Mouse (Mus musculus): ENCODE data around the gene Trip11.

The Trip11 gene

DNA sequence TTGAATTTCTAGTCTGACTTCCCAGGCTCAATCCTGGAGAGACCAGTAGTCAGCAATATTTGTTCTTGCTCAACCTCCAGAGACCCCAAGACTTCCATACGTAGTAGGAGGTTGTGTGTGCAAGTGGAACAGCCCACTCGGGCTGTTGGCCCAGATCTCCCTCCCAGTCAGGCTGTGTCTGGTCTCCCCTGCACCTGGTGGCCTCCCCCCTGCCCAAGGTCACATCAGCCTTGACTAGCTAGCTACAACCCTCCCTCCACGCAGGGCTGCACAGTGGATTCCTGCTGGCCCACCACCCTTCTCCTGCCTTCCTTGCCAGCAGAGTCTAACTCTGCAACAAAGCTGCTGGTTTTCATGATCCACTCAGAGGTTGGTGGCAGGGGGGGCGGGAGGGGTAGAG is 81.8 kb downstream of the Trip11 start:
- in situ Hi-C loops (cut with MboI, MseI), result no loop called here

DNA sequence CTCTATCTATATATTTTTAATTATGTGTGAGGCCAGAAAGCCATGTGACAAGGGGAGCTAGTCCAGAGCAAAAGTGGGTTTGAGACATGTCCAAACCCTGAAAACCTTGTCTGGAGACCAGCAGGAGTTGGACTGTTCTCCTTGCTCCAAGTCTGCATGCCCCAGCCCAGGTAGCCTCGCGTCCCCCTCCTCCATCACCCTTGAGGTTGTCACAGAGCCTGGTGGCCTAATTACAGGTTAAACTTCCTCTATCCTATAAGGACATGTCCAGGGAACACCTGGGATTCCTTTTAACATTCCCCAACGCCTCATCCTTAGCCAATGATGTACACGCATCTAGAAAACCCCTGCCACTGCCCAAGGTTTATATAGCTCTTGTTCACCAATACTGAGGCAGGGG is 89.9 kb downstream of the Trip11 start:
- in situ Hi-C loops (cut with MboI, MseI), result no loop called here

GRCm38 (mm10) chr12:101821596-101821995 is 91.5 kb downstream of the Trip11 start:
- in situ Hi-C loops (cut with MboI, MseI), result no loop called here

- in situ Hi-C loops (cut with MboI, MseI), result no loop called here
Observed at GRCm38 (mm10) chr12:101819570-101819969, 93.5 kb downstream of the Trip11 start.

GRCm38 (mm10) chr12:101818608-101819370 is 94.3 kb downstream of the Trip11 start, which contains the start of gene Fbln5:
Gene Fbln5 (minus strand): TSS chr12:101819055.
- in situ Hi-C loops (cut with MboI, MseI), result no loop called here

GRCm38 (mm10) chr12:101818246-101818607 is 94.8 kb downstream of the Trip11 start:
- in situ Hi-C loops (cut with MboI, MseI), result no loop called here

DNA sequence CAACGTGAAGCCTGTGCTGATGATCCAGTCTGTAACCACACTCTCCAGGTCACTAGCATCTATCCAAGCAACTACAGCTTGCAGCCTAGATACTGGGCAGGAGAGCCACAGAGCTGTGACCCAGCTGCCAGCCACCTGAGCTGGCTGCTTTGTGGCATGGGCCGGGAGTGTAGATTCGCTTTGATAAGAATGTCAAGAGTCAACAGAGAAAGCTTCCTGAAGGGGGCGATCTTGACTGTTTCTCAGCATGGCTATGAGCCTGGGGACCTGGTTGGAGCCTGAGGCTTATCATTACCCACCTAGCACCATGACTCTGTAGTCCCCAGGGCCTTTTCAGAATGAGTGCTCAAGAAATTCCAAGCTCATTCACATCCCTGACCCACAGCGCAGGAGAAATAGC is 96.3 kb downstream of the Trip11 start:
- in situ Hi-C loops (cut with MboI, MseI), result no loop called here

DNA sequence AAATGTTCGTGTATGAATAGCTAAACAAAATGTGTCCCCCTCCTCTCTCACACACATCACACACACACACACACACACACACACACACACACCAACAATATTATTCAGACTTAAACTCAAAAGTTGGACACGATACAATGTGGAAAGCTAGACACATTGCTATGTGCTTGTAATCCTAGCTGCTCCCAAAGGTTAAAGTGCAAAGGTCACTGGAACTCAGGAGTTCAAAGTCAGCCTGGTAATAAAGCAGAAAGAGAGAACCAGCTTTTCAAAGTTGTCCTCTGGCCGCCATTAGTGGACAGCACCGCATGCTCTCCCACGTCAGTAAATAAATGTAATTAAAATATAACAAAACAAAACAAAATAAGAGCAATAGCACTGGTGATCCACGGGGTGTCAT is 97.3 kb downstream of the Trip11 start:
- in situ Hi-C loops (cut with MboI, MseI), result no loop called here

GRCm38 (mm10) chr12:101814423-101814822 is 98.6 kb downstream of the Trip11 start:
- in situ Hi-C loops (cut with MboI, MseI), result no loop called here

GRCm38 (mm10) chr12:101811181-101811580 is 101.9 kb downstream of the Trip11 start:
- in situ Hi-C loops (cut with MboI, MseI), result no loop called here

- in situ Hi-C loops (cut with MboI, MseI), result no loop called here
Observed at GRCm38 (mm10) chr12:101810515-101810914, 102.6 kb downstream of the Trip11 start.

DNA sequence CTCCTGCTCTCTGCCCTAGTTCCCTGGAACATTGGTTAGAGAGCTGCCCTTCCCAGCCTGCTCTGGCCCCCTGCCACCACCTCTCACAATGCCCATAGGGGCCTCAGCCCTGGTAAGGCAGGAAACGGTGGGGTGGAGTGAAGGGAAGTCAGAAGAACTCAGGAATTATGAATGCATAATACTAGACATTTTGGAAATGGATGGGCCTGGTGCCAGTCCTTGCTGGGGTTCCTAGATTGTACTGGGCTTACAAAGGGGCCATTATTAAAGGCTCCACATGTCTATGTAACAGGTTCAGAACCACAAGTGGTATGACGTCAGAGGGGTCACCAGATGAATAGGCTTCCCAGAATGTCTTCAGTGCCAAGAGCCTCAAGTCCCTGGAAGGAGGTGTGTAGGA is 105.7 kb downstream of the Trip11 start:
- in situ Hi-C loops (cut with MboI, MseI), result no loop called here

- in situ Hi-C loops (cut with MboI, MseI), result no loop called here
Observed at GRCm38 (mm10) chr12:101802445-101802844, 110.6 kb downstream of the Trip11 start.

DNA sequence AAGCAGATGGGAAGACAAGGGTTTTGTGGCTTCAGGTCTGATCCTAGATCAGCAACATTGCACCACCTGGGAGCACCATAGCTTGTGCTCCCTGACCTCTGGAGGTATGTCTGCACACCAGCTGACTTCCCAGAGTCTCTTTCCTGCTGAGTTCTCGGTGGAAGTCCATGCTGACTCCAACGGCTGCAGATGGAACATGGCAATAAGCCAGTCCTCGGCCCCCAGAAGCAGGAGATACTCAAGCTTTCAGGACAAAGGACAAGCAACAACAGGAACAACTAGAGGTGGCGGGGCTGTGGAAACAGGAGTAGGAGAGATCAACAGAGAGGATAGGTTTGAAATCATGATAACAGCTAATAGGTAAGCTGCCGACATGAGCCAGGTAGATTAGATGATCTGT is 111.3 kb downstream of the Trip11 start:
- in situ Hi-C loops (cut with MboI, MseI), result no loop called here

- in situ Hi-C loops (cut with MboI, MseI), result no loop called here
Observed at GRCm38 (mm10) chr12:101801051-101801450, 112.0 kb downstream of the Trip11 start.

GRCm38 (mm10) chr12:101798189-101798922 is 114.7 kb downstream of the Trip11 start:
- in situ Hi-C loops (cut with MboI, MseI), result loop anchor here (25.0 kb wide), 1 partner anchor 686 kb away; no protein-coding TSS in a partner anchor

DNA sequence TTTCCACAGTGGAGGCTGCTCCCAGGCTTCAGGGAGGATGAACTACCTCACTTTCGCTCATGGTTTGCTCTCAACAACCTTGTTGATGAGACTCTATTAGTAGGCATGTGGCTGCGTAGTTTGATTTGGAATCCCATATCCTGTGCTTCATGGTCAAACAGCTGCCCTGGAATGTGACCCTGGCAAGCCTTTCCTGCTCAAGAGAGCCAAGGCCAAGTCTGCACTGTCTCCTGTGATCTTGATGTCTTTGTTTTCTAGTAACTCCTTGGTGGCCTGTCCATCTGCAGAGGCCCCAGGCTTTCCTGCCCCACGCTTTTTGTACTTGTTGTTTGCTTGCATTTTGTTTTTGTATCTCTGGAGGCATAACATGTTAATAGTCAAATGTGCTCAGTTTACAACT is 118.6 kb downstream of the Trip11 start:
- in situ Hi-C loops (cut with MboI, MseI), result loop anchor here (25.0 kb wide), 1 partner anchor 682 kb away; no protein-coding TSS in a partner anchor

GRCm38 (mm10) chr12:101793221-101793621 is 119.8 kb downstream of the Trip11 start:
- in situ Hi-C loops (cut with MboI, MseI), result loop anchor here (25.0 kb wide), 1 partner anchor 681 kb away; no protein-coding TSS in a partner anchor

DNA sequence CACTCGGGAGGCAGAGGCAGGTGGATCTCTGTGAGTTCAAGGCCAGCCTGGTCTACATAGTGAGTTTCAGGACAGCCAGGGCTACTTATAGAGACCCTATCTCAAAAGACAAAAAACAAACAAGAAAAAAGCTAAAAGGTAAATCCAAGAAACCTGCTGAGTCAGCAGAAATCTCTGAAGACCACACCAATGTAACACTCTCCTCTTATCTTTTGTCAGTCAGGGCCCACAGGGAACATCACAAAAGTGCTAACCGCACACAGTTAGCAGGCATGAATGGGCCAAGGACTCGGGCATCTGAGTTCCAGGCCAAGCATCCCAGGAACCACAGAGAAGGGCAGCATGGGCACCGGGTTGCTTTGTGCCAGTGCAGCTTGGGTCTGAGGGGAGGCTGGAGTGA is 120.4 kb downstream of the Trip11 start:
- in situ Hi-C loops (cut with MboI, MseI), result loop anchor here (25.0 kb wide), 1 partner anchor 680 kb away; no protein-coding TSS in a partner anchor

DNA sequence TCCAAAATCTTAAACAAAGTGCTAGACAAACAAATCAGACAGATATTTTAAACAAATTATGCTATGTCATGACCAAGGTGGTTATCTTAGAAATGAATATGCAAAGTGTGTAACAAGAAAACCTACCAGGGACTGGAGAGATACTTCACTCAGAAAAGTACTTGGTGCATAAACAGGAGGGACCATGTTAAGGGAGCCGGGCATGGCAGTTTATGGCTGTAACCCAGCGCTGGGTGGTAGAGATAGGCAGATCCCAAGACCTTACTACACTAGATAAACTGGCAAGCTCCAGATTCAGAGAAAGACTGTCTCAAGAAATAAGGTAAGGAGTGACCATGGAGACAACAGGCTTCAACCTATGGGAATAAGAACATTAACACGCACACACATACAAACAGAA is 123.3 kb downstream of the Trip11 start:
- in situ Hi-C loops (cut with MboI, MseI), result loop anchor here (25.0 kb wide), 1 partner anchor 677 kb away; no protein-coding TSS in a partner anchor

DNA sequence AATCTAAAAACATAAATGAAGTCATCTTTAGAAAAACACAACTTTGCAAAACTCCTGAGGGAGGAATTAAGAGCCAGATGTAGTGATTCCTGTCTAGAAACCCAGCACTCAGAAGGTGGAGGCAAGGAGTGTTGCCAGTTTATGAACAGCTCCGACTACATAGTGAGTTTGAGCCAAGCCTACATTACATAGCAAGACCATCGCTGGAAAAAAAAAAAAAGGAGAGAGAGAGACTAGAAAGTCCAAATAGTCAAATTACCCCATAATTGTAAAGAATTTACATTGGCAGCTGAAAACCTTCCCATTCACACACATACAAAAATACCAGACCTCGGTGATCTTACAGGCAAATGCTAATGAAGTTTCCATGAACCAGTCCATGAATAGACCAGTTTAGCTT is 123.8 kb downstream of the Trip11 start:
- in situ Hi-C loops (cut with MboI, MseI), result loop anchor here (25.0 kb wide), 1 partner anchor 677 kb away; no protein-coding TSS in a partner anchor
